Mouse (Mus musculus) kidney, adult 2 months (tissue): ENCODE results near the gene Golga7b. TPM values are rescaled to one million over a fixed set of nuclear protein-coding genes. Genes with fewer than 3 reads are reported as not detected.

Source experiments
- DNase-seq: peaks from one replicate; pipeline ENCODE4 v3.0.0; 2021
- H3K27ac ChIP-seq: fragments of 200-500 bp; 2 replicates; pipeline ENCODE4 v1.5.1; 2012; ENCODE audit warnings: low read depth, low read length, control low read depth, inconsistent platforms; ENCODE audit not compliant: insufficient read depth
- H3K27me3 ChIP-seq: fragments of 200-500 bp; replicated peaks from 2 replicates; pipeline ENCODE4 v1.6.1; 2012; ENCODE audit warnings: mild to moderate bottlenecking, moderate library complexity, low read length, inconsistent platforms; ENCODE audit not compliant: control insufficient read depth, insufficient read depth
- H3K36me3 ChIP-seq: fragments of 200-500 bp; 2 replicates; pipeline ENCODE4 v1.6.1; 2012; ENCODE audit warnings: mild to moderate bottlenecking, moderate library complexity, low read length, inconsistent platforms; ENCODE audit not compliant: control insufficient read depth, insufficient read depth
- H3K4me1 ChIP-seq: fragments of 200-500 bp; 2 replicates; pipeline ENCODE4 v1.6.1; 2011; ENCODE audit warnings: low read length; ENCODE audit not compliant: control insufficient read depth, insufficient read depth
- H3K4me3 ChIP-seq: fragments of 200-500 bp; 2 replicates; pipeline ENCODE4 v1.5.1; 2011; ENCODE audit warnings: mild to moderate bottlenecking, low read depth, low read length, control low read depth; ENCODE audit not compliant: insufficient read depth
- CTCF ChIP-seq: fragments of 200-500 bp; conservative IDR thresholded peaks from 2 replicates; pipeline ENCODE4 v1.5.1; 2011; ENCODE audit warnings: low read depth, mild to moderate bottlenecking, control low read depth, low read length, moderate library complexity, mixed read lengths; ENCODE audit not compliant: insufficient read depth, insufficient read length
- POLR2A ChIP-seq: fragments of 200-500 bp; IDR thresholded peaks from one replicate; pipeline ENCODE4 v1.6.1; 2011; ENCODE audit warnings: low read depth, low read length, control low read depth
- WGBS: fragments of 180-500 bp; shearing (Covaris S2); methylation state at CpG from one replicate; pipeline ENCODE4 v1.1.7; 2018; 5-methylcytosine and 5-hydroxymethylcytosine counted together
- polyA plus RNA-seq: library from polyadenylated mRNA; depleted of rRNA; stranded (reverse); fragments of >200 nt; gene quantifications from 2 replicates; pipeline ENCODE4 v1.2.3, GENCODE M21; 2012

Gene Golga7b
- polyA plus RNA-seq, 1 experiment: 0.20 TPM

GRCm38 (mm10) chr19:42260486-42260885 is 13.1 kb downstream of the Golga7b start:
- TF ChIP-seq CTCF (no peak), POLR2A (no peak)
- no peaks in the 10 kb centered on the region for H3K36me3 ChIP-seq
- WGBS: 72% methylated on average over 8 of the region's 8 CpGs
- H3K4me3 ChIP-seq: no peak overlapping the region
- H3K27ac ChIP-seq: no peak overlapping the region
- H3K4me1 ChIP-seq: no peaks in the 10 kb centered on the region
- no peak for DNase-seq
- no peaks in the 10 kb centered on the region for H3K27me3 ChIP-seq

DNA sequence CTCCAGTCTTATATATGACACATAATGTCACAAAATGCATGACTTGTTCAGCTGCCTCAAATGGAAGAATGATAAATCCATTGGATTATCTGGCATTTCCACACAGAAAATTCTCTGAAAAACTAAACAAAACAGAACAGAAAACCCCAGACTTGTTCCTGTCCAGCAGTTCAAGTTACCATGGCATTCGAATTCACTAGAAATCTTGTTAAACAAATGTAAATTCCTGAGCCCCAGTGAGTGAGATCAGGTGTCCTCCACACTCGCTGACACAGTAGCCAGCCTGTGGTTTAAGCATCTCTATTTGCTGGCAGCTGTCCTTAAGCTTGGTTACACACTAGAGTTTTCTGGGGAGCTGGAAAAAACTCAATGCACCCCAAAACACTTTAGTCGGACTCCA is 16.1 kb downstream of the Golga7b start:
- TF ChIP-seq CTCF (no peak), POLR2A (no peak)
- Histone ChIP-seq H3K27me3 (no peaks in the 10 kb centered on the region), H3K4me1 (no peaks in the 10 kb centered on the region), H3K27ac (no peak overlapping the region), H3K4me3 (no peak overlapping the region), H3K36me3 (no peaks in the 10 kb centered on the region)
- DNase-seq: no peak
- WGBS: 30% methylated on average over 3 of the region's 3 CpGs

- 2% methylated on average over 19 of the region's 19 CpGs for WGBS
These were observed 21.0 kb downstream of the Golga7b start for GRCm38 (mm10) chr19:42268337-42268736.

DNA sequence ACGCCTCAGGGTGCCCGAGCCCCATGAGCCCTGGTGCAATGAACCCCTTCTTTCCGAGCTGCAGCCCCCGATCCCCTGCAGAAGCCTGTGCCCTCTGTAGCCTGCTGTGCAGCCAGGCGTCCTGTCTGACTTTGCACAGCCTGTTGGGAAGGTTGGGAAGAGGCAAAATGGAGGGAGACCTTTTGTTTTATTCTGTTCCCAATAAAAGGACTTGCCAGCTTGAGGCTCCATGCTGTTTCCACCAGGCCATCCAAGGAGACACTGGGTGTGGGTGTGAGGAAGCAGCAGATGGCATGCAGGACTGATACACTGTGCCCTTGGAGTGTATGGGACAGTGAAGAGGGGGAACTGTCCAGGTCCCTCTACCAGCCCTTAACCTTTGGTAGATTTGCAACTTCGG is 22.7 kb downstream of the Golga7b start:
- H3K4me1 ChIP-seq: no peaks in the 10 kb centered on the region
- H3K27ac ChIP-seq: no peak overlapping the region
- WGBS: 45% methylated on average over 6 of the region's 6 CpGs
- H3K4me3 ChIP-seq: no peak overlapping the region
- TF ChIP-seq CTCF (no peak), POLR2A (no peak)
- H3K36me3 ChIP-seq: no peaks in the 10 kb centered on the region
- DNase-seq: no peak
- H3K27me3 ChIP-seq: no peaks in the 10 kb centered on the region

More at GRCm38 (mm10) chr19:42268337-42268736, 21.0 kb downstream of the Golga7b start:
- peak; percentile 74 for DNase-seq
- no peak overlapping the region; the same call in 1 of the 2 replicates for H3K4me3 ChIP-seq
- H3K27ac ChIP-seq: no peak overlapping the region
- no peaks in the 10 kb centered on the region for H3K27me3 ChIP-seq
- H3K4me1 ChIP-seq: no peaks in the 10 kb centered on the region
- no peak for TF ChIP-seq POLR2A
- no peak for TF ChIP-seq CTCF
- no peaks in the 10 kb centered on the region for H3K36me3 ChIP-seq

- H3K36me3 ChIP-seq: no peaks in the 10 kb centered on the region
- DNase-seq: no peak
- no peak overlapping the region for H3K4me3 ChIP-seq
- H3K27ac ChIP-seq: no peak overlapping the region
- no peaks in the 10 kb centered on the region for H3K4me1 ChIP-seq
- no peaks in the 10 kb centered on the region for H3K27me3 ChIP-seq
- TF ChIP-seq POLR2A (no peak), CTCF (no peak)
- WGBS: 73% methylated on average over 7 of the region's 7 CpGs
These were observed 23.8 kb downstream of the Golga7b start for GRCm38 (mm10) chr19:42271182-42271581.

DNA sequence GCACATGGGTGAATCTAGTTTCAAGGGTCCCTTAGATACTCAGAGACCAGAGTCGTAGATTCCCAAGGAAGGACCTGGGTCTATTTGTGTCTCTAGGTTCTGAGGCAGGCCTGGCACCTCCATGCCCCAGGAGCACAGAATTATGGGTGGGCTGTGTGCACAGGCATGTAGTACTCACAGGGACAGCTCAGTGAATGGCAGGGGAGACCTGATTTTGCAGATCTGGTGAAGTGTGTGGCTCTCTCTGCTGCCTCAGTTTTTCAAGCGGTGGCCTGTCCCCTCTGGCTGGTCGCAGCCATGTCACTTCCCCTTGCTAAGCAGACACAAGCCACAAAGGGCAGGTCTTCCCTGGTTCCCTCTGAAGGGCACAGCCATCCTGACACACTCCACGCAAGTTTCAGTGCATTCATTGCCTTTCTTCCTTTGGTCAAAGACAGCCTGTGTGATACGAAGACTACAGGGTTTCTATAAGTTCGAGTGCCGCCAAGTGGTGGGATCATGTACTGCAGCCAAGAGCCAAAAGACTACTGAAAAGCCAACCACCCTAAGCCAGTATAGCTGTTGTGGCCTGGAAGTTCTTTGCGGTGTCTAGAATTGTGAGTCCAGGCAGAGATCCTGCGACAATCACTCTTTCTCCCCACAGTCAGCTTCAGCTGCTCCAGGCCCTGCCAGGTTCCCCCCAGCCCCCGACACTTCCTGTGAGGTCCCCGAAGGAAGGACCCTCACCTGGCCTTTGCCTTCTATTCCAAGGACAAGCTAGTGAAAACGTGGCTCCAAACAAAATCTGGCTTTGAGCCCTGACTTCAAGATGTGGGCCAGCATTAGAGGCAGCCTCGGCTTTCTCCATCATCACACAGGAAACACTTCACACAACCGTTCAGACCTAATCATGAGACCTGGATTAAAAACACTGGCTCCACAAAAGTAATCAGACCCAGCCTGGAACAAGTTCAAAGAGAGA is 24.9 kb downstream of the Golga7b start:
- 39% methylated on average over 14 of the region's 14 CpGs for WGBS
- H3K4me1 ChIP-seq: no peaks in the 10 kb centered on the region
- H3K36me3 ChIP-seq: no peaks in the 10 kb centered on the region

GRCm38 (mm10) chr19:42277288-42277687 is 29.9 kb downstream of the Golga7b start:
- Histone ChIP-seq H3K4me1 (no peaks in the 10 kb centered on the region), H3K36me3 (no peaks in the 10 kb centered on the region), H3K4me3 (no peak overlapping the region), H3K27me3 (no peaks in the 10 kb centered on the region), H3K27ac (no peak overlapping the region)
- TF ChIP-seq POLR2A: no peak
- no peak for TF ChIP-seq CTCF
- no peak for DNase-seq
- 84% methylated on average over 6 of the region's 6 CpGs for WGBS

More for the DNA sequence above, 24.9 kb downstream of the Golga7b start:
- peak; percentile 79 for DNase-seq
- Histone ChIP-seq H3K27me3 (no peaks in the 10 kb centered on the region), H3K27ac (no peak overlapping the region), H3K4me3 (no peak overlapping the region)
- peak; percentile 87 for TF ChIP-seq CTCF
- TF ChIP-seq POLR2A: no peak
